Mouse (Mus musculus) neural tube, embryonic 10.5 days (tissue): ENCODE results near the gene Cptp.

ENCODE experiments used
- DNase-seq: peaks from one replicate; pipeline ENCODE4 v3.0.0-alpha.2; 2017; ENCODE audit warnings: low spot score; ENCODE audit errors: extremely low spot score

Cptp gene

GRCm38 (mm10) chr4:155888181-155888580, 18.9 kb upstream of the Cptp start:
- DNase-seq = no peak

GRCm38 (mm10) chr4:155887674-155888073, 18.4 kb upstream of the Cptp start:
- no peak for DNase-seq

GRCm38 (mm10) chr4:155886330-155886729, 17.1 kb upstream of the Cptp start:
- DNase-seq = no peak

- DNase-seq = no peak
Measured at GRCm38 (mm10) chr4:155883587-155883986, 14.3 kb upstream of the Cptp start.

- DNase-seq = no peak
Measured at GRCm38 (mm10) chr4:155871404-155871803, 2.2 kb upstream of the Cptp start.

GRCm38 (mm10) chr4:155868614-155869298, 484 bp downstream of the Cptp start:
- no peak for DNase-seq

- no peak for DNase-seq
Measured at GRCm38 (mm10) chr4:155863001-155863400, 6.2 kb downstream of the Cptp start, which contains the start of gene Tas1r3. TSS of gene Tas1r3 (minus strand) at chr4:155863362.

- DNase-seq = no peak
Measured at GRCm38 (mm10) chr4:155861787-155862186, 7.5 kb downstream of the Cptp start.

GRCm38 (mm10) chr4:155859318-155859717, 9.9 kb downstream of the Cptp start:
- DNase-seq = peak; percentile 82

GRCm38 (mm10) chr4:155856881-155857280, 12.4 kb downstream of the Cptp start:
- no peak for DNase-seq

GRCm38 (mm10) chr4:155856071-155856470, 13.2 kb downstream of the Cptp start:
- DNase-seq = no peak

GRCm38 (mm10) chr4:155854991-155855390, 14.2 kb downstream of the Cptp start:
- no peak for DNase-seq

- no peak for DNase-seq
Measured at GRCm38 (mm10) chr4:155853421-155853820, 15.8 kb downstream of the Cptp start.

- DNase-seq = no peak
Measured at GRCm38 (mm10) chr4:155851951-155852411, 17.3 kb downstream of the Cptp start.

GRCm38 (mm10) chr4:155851368-155851767, 17.9 kb downstream of the Cptp start:
- no peak for DNase-seq

GRCm38 (mm10) chr4:155849792-155850451, 19.3 kb downstream of the Cptp start:
- DNase-seq = no peak

- DNase-seq = no peak
Measured at GRCm38 (mm10) chr4:155849391-155849790, 19.8 kb downstream of the Cptp start.

- no peak for DNase-seq
Measured at GRCm38 (mm10) chr4:155848434-155849095, 20.7 kb downstream of the Cptp start.

GRCm38 (mm10) chr4:155847591-155848352, 21.5 kb downstream of the Cptp start:
- DNase-seq = peak; percentile 69

- peak; percentile 96 for DNase-seq
Measured at GRCm38 (mm10) chr4:155846871-155847578, 22.2 kb downstream of the Cptp start, which contains the start of gene Dvl1. TSS of gene Dvl1 (plus strand) at chr4:155847402.

- no peak for DNase-seq
Measured at GRCm38 (mm10) chr4:155843231-155843630, 26.0 kb downstream of the Cptp start.
